Comparison of ENCODE assay signal across 15 mouse cellular contexts in genomic region chr2:18059063-18059462, GRCm38 (mm10). TPM values are rescaled to one million over a fixed set of nuclear protein-coding genes. Genes with fewer than 3 reads are reported as not detected.
DNase-seq lines count a peak whose midpoint lies in the region; ATAC-seq and TF ChIP-seq lines count a peak whose summit lies in the region.
"Had no signal": no experiment of that assay in that cellular context is flagged by ENCODE, and none has a peak within 500 bp of the region (broad histone marks: within the 10 kb centered on the region; RNA-seq: fewer than 3 reads in every experiment).

No protein-coding gene starts in this region.

- peaks cover 25% of the 10 kb centered on the region for H3K4me1 ChIP-seq in heart, embryonic 13.5 days
- H3K4me1 ChIP-seq in neural tube, embryonic 11.5 days (ENCODE audit: control insufficient read depth, insufficient read depth, low read length): peaks cover 17% of the 10 kb centered on the region
- H3K4me1 ChIP-seq in hindbrain, embryonic 12.5 days: peaks cover 13% of the 10 kb centered on the region
- peaks cover 34% of the 10 kb centered on the region for H3K4me1 ChIP-seq in neural tube, embryonic 13.5 days (replicated peaks)
- H3K4me1 ChIP-seq in lung, postnatal 0 days (ENCODE audit: insufficient read depth, low read depth, low read length): peaks cover 8% of the 10 kb centered on the region; the same call in 1 of the 2 replicates

- TF ChIP-seq EP300 in lung, postnatal 0 days (IDR thresholded peaks at IDR 0.05): no peak

- no peaks in the 10 kb centered on the region for H3K27me3 ChIP-seq in heart, embryonic 13.5 days (replicated peaks)
- H3K27me3 ChIP-seq in neural tube, embryonic 11.5 days (ENCODE audit: control insufficient read depth, insufficient read depth, low read length): no peaks in the 10 kb centered on the region
- H3K27me3 ChIP-seq in hindbrain, embryonic 12.5 days: no peaks in the 10 kb centered on the region
- H3K27me3 ChIP-seq in neural tube, embryonic 13.5 days: no peaks in the 10 kb centered on the region
- H3K27me3 ChIP-seq in lung, postnatal 0 days (replicated peaks; ENCODE audit: insufficient read depth, low read length): no peaks in the 10 kb centered on the region

- H3K9me3 ChIP-seq in heart, embryonic 13.5 days: no peaks in the 10 kb centered on the region
- H3K9me3 ChIP-seq in neural tube, embryonic 11.5 days (ENCODE audit: control insufficient read depth, low read length): no peaks in the 10 kb centered on the region
- no peaks in the 10 kb centered on the region for H3K9me3 ChIP-seq in hindbrain, embryonic 12.5 days (replicated peaks)
- no peaks in the 10 kb centered on the region for H3K9me3 ChIP-seq in neural tube, embryonic 13.5 days
- no peaks in the 10 kb centered on the region for H3K9me3 ChIP-seq in lung, postnatal 0 days (ENCODE audit: low read length)

- H3K9ac ChIP-seq in heart, embryonic 13.5 days: peak overlapping the region; percentile 93
- H3K9ac ChIP-seq in neural tube, embryonic 11.5 days (ENCODE audit: low read length): peak overlapping the region; percentile 50
- peak overlapping the region; percentile 44; the same call in 1 of the 2 replicates for H3K9ac ChIP-seq in hindbrain, embryonic 12.5 days
- H3K9ac ChIP-seq in neural tube, embryonic 13.5 days: 0 out of 2 replicates have a peak overlapping the region, but pooled peaks have one; percentile 2
- H3K9ac ChIP-seq in lung, postnatal 0 days (replicated peaks; ENCODE audit: low read depth): no peak overlapping the region

- peak overlapping the region; percentile 82 for H3K4me2 ChIP-seq in heart, embryonic 13.5 days
- peak overlapping the region; percentile 99 for H3K4me2 ChIP-seq in neural tube, embryonic 11.5 days (ENCODE audit: low read depth)
- H3K4me2 ChIP-seq in hindbrain, embryonic 12.5 days (replicated peaks): peak overlapping the region; percentile 95
- peak overlapping the region; percentile 94 for H3K4me2 ChIP-seq in neural tube, embryonic 13.5 days
- H3K4me2 ChIP-seq in lung, postnatal 0 days (replicated peaks; ENCODE audit: low read depth, low read length): no peak overlapping the region; the same call in 1 of the 2 replicates

- no peak for ATAC-seq in heart, embryonic 13.5 days (ENCODE audit: extremely low read depth, insufficient number of reproducible peaks, low FRiP score, low TSS enrichment)
- no peak for ATAC-seq in neural tube, embryonic 11.5 days (ENCODE audit: insufficient read depth, low FRiP score, low TSS enrichment)
- no peak for ATAC-seq in hindbrain, embryonic 12.5 days (ENCODE audit: low FRiP score)
- ATAC-seq in neural tube, embryonic 13.5 days (ENCODE audit: low read depth): no peak
- ATAC-seq in lung, postnatal 0 days: no peak
- ATAC-seq: inflammation-experienced regulatory T-cells, adult 6 months had no signal

- H3K36me3 ChIP-seq in heart, embryonic 13.5 days: no peaks in the 10 kb centered on the region
- H3K36me3 ChIP-seq in neural tube, embryonic 11.5 days (ENCODE audit: control insufficient read depth, insufficient read depth, low read length): no peaks in the 10 kb centered on the region
- no peaks in the 10 kb centered on the region for H3K36me3 ChIP-seq in hindbrain, embryonic 12.5 days
- no peaks in the 10 kb centered on the region for H3K36me3 ChIP-seq in neural tube, embryonic 13.5 days
- H3K36me3 ChIP-seq in lung, postnatal 0 days (ENCODE audit: insufficient read depth, low read length): no peaks in the 10 kb centered on the region

- WGBS in heart, embryonic 13.5 days: 16% methylated on average over 2 of the region's 2 CpGs
- 25% methylated on average over 2 of the region's 2 CpGs for WGBS in neural tube, embryonic 11.5 days
- 22% methylated on average over 2 of the region's 2 CpGs for WGBS in hindbrain, embryonic 12.5 days
- WGBS in neural tube, embryonic 13.5 days: 19% methylated on average over 2 of the region's 2 CpGs
- 52% methylated on average over 2 of the region's 2 CpGs for WGBS in lung, postnatal 0 days

- peak overlapping the region; percentile 71; the same call in 1 of the 2 replicates for H3K4me3 ChIP-seq in heart, embryonic 13.5 days
- peak overlapping the region; percentile 12 for H3K4me3 ChIP-seq in neural tube, embryonic 11.5 days (ENCODE audit: low read depth, low read length)
- no peak overlapping the region for H3K4me3 ChIP-seq in hindbrain, embryonic 12.5 days
- no peak overlapping the region for H3K4me3 ChIP-seq in neural tube, embryonic 13.5 days
- H3K4me3 ChIP-seq in lung, postnatal 0 days (ENCODE audit: low read depth, low read length): no peak overlapping the region
- H3K4me3 ChIP-seq: layer of hippocampus, adult 2 months; myocyte had no signal

- DNase-seq in heart, adult 11 months: no peak
- DNase-seq in neural tube, embryonic 11.5 days (ENCODE audit: low spot score): no peak
- no peak for DNase-seq in neural tube, embryonic 10.5 days (ENCODE audit: extremely low spot score, low spot score)
- no peak for DNase-seq in layer of hippocampus, adult 11-12 months (ENCODE audit: low spot score)
- DNase-seq in lung, postnatal 0 days (ENCODE audit: low spot score): no peak
- DNase-seq: adrenal gland, postnatal 25 days; cerebellum, adult 18-20 months; left cerebral cortex, postnatal 4 days; thymus, postnatal 36 days had no signal

- peak overlapping the region; percentile 100 for H3K27ac ChIP-seq in heart, embryonic 13.5 days (replicated peaks)
- H3K27ac ChIP-seq in neural tube, embryonic 11.5 days (ENCODE audit: low read depth, low read length): peak overlapping the region; percentile 100
- H3K27ac ChIP-seq in hindbrain, embryonic 12.5 days: no peak overlapping the region
- H3K27ac ChIP-seq in neural tube, embryonic 13.5 days (replicated peaks): no peak overlapping the region
- H3K27ac ChIP-seq in lung, postnatal 0 days (ENCODE audit: low read length): no peak overlapping the region

- TF ChIP-seq CTCF in lung, postnatal 0 days (IDR thresholded peaks at IDR 0.05): no peak

RNA-seq across cellular contexts. Expression of gene Mllt10, which starts 4.0 kb away (rescaled TPM):
- polyA plus RNA-seq in heart, embryonic 13.5 days (2015; fragmentation: Nextera tagmentation; extraction: Ambion mirVana): 32.5 and 42.5 TPM in 2 replicates
- polyA plus RNA-seq in neural tube, embryonic 11.5 days (2014; fragmentation: Nextera tagmentation; extraction: Ambion mirVana): 39.4 and 42.6 TPM in 2 replicates
- 65.1 and 70.8 TPM in 2 replicates for polyA plus RNA-seq in hindbrain, embryonic 12.5 days (2016; fragmentation: Nextera tagmentation; extraction: Ambion mirVana)
- polyA plus RNA-seq in neural tube, embryonic 13.5 days (2015; fragmentation: Nextera tagmentation; extraction: Ambion mirVana): 62.3 and 63.1 TPM in 2 replicates
- 35.1 and 38.9 TPM in 2 replicates for polyA plus RNA-seq in lung, postnatal 0 days (2015; fragmentation: Nextera tagmentation; extraction: Ambion mirVana)

RNA-seq across cellular contexts. Expression of gene Skida1, which starts 10.2 kb away (rescaled TPM):
- polyA plus RNA-seq in heart, embryonic 13.5 days (2015; fragmentation: Nextera tagmentation; extraction: Ambion mirVana): 5.5 and 6.6 TPM in 2 replicates
- 12.0 and 15.5 TPM in 2 replicates for polyA plus RNA-seq in neural tube, embryonic 11.5 days (2014; fragmentation: Nextera tagmentation; extraction: Ambion mirVana)
- polyA plus RNA-seq in hindbrain, embryonic 12.5 days (2016; fragmentation: Nextera tagmentation; extraction: Ambion mirVana): 17.7 and 19.4 TPM in 2 replicates
- polyA plus RNA-seq in neural tube, embryonic 13.5 days (2015; fragmentation: Nextera tagmentation; extraction: Ambion mirVana): 8.2 and 9.2 TPM in 2 replicates
- polyA plus RNA-seq in lung, postnatal 0 days (2015; fragmentation: Nextera tagmentation; extraction: Ambion mirVana): 2.5 and 3.0 TPM in 2 replicates

RNA-seq across cellular contexts. Expression of gene A930004D18Rik, which starts 21.5 kb away (rescaled TPM):
- polyA plus RNA-seq in heart, embryonic 13.5 days (2015; fragmentation: Nextera tagmentation; extraction: Ambion mirVana): 11.3 and 12.0 TPM in 2 replicates
- polyA plus RNA-seq in neural tube, embryonic 11.5 days (2014; fragmentation: Nextera tagmentation; extraction: Ambion mirVana): 6.9 and 7.6 TPM in 2 replicates
- 18.0 and 18.6 TPM in 2 replicates for polyA plus RNA-seq in hindbrain, embryonic 12.5 days (2016; fragmentation: Nextera tagmentation; extraction: Ambion mirVana)
- 8.8 and 12.3 TPM in 2 replicates for polyA plus RNA-seq in neural tube, embryonic 13.5 days (2015; fragmentation: Nextera tagmentation; extraction: Ambion mirVana)
- 11.0 and 11.3 TPM in 2 replicates for polyA plus RNA-seq in lung, postnatal 0 days (2015; fragmentation: Nextera tagmentation; extraction: Ambion mirVana)

Comparison
In these comparisons a context has a peak if more than half of its experiments do, and no peak if none do; other contexts are left out.
1. H3K27ac ChIP-seq: peak in heart, embryonic 13.5 days (single experiment) and neural tube, embryonic 11.5 days (single experiment); none in hindbrain, embryonic 12.5 days (single experiment), neural tube, embryonic 13.5 days (single experiment) and lung, postnatal 0 days (single experiment).
2. H3K4me3 ChIP-seq: peak in heart, embryonic 13.5 days (single experiment) and neural tube, embryonic 11.5 days (single experiment); none in hindbrain, embryonic 12.5 days (single experiment), neural tube, embryonic 13.5 days (single experiment) and lung, postnatal 0 days (single experiment).